ENCODE assay signal across 22 mouse cellular contexts in the genomic region with DNA sequence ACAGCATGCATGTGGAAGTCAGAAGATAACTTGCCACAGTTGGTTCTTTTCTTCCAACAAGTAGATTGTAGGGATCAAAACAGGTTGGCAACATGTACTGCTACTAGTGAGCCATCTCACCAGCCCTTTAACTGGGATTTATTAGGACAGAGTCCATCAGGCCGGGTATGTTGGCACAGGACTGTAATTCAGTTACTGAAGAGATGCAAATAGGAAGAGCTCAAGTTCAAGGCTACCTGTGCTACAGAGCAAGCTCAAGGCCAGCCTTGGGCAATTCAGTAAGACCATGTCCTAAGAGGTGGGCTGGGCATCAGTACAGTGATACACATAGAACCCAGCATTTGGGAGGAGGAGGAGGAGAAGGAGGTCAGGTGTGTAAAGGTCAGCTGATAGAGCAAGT. TPM values are rescaled to one million over a fixed set of nuclear protein-coding genes. Genes with fewer than 3 reads are reported as not detected.
"Had no signal": no experiment of that assay in that cellular context is flagged by ENCODE, and none has a peak within 500 bp of the region (broad histone marks: within the 10 kb centered on the region; RNA-seq: fewer than 3 reads in every experiment).

No protein-coding gene starts in this region.

- H3K27ac ChIP-seq: midbrain, embryonic 10.5 days; midbrain, embryonic 12.5 days; neural tube, embryonic 13.5 days; neural tube, embryonic 15.5 days had no signal

- H3K9me3 ChIP-seq: midbrain, embryonic 10.5 days; midbrain, embryonic 12.5 days; neural tube, embryonic 13.5 days; neural tube, embryonic 15.5 days had no signal

- H3K4me1 ChIP-seq: midbrain, embryonic 10.5 days; midbrain, embryonic 12.5 days; neural tube, embryonic 13.5 days; neural tube, embryonic 15.5 days had no signal

- H3K4me3 ChIP-seq: midbrain, embryonic 10.5 days; midbrain, embryonic 12.5 days; myocyte; neural tube, embryonic 13.5 days; neural tube, embryonic 15.5 days had no signal

- H3K27me3 ChIP-seq: midbrain, embryonic 12.5 days; neural tube, embryonic 13.5 days; neural tube, embryonic 15.5 days had no signal

- H3K9ac ChIP-seq: lung, embryonic 14.5 days; midbrain, embryonic 12.5 days; neural tube, embryonic 13.5 days; neural tube, embryonic 15.5 days had no signal

- ATAC-seq: midbrain, embryonic 16.5 days had no signal

- H3K4me2 ChIP-seq: lung, embryonic 14.5 days; midbrain, embryonic 12.5 days; neural tube, embryonic 13.5 days; neural tube, embryonic 15.5 days had no signal

- DNase-seq: lung, embryonic 14.5 days; lung, postnatal 10 days; lung, postnatal 4 days; midbrain, embryonic 14.5 days; retina, postnatal 1 day; right cerebral cortex, adult 18-20 months; right cerebral cortex, postnatal 25 days; right cerebral cortex, postnatal 4 days; spleen, adult 18-20 months; thymus, adult 18-20 months; thymus, postnatal 14 days; thymus, postnatal 36 days had no signal

RNA-seq across cellular contexts. Expression of a gene that starts 30.6 kb away (rescaled TPM):
- total RNA-seq: megakaryocyte, adult 5-6 weeks had no signal
- polyA plus RNA-seq: lung, embryonic 14.5 days; myocyte; neural tube, embryonic 11.5 days; small intestine, adult 2 months; stomach, embryonic 14.5 days had no signal
